Mouse (Mus musculus) heart, embryonic 15.5 days (tissue): ENCODE data around the gene Hist1h2ap. TPM values are rescaled to one million over a fixed set of nuclear protein-coding genes. Genes with fewer than 3 reads are reported as not detected.
A peak's percentile ranks its signal among the peaks of the same experiment; 100 is the strongest.
"Not testable (repeated sequence)": the region's sequence is repeated elsewhere in the genome, so short reads cannot be mapped to it uniquely, and the experiment has no call there.

Experiments
- ATAC-seq: fragments of 200-750 bp; cut with Nextera tagmentation; replicated peaks from 2 replicates; pipeline ENCODE4 v1.8.0; 2017; ENCODE audit warnings: low read depth, moderate TSS enrichment; ENCODE audit not compliant: insufficient number of reproducible peaks, insufficient read depth, low FRiP score
- H3K27ac ChIP-seq: fragments of 300-500 bp; sonication (generic); 2 replicates; pipeline ENCODE4 v1.5.1; 2015; ENCODE audit warnings: mild to moderate bottlenecking, inconsistent platforms
- H3K27me3 ChIP-seq: fragments of 300-500 bp; sonication (generic); 2 replicates; pipeline ENCODE4 v1.6.1; 2015; ENCODE audit warnings: inconsistent platforms
- H3K36me3 ChIP-seq: fragments of 300-500 bp; sonication (generic); 2 replicates; pipeline ENCODE4 v1.6.1; 2015; ENCODE audit warnings: mild to moderate bottlenecking, inconsistent platforms
- H3K4me1 ChIP-seq: fragments of 300-500 bp; sonication (generic); replicated peaks from 2 replicates; pipeline ENCODE4 v1.6.1; 2015; ENCODE audit warnings: inconsistent platforms
- H3K4me2 ChIP-seq: fragments of 300-500 bp; sonication (generic); 2 replicates; pipeline ENCODE4 v1.6.1; 2015; ENCODE audit warnings: inconsistent platforms, mild to moderate bottlenecking, moderate library complexity
- H3K4me3 ChIP-seq: fragments of 300-500 bp; sonication (generic); 2 replicates; pipeline ENCODE4 v1.5.1; 2015; ENCODE audit warnings: mild to moderate bottlenecking, inconsistent platforms
- H3K9ac ChIP-seq: fragments of 300-500 bp; sonication (generic); 2 replicates; pipeline ENCODE4 v1.6.1; 2015; ENCODE audit warnings: mild to moderate bottlenecking, inconsistent platforms
- H3K9me3 ChIP-seq: fragments of 300-500 bp; sonication (generic); replicated peaks from 2 replicates; pipeline ENCODE4 v1.6.1; 2016; ENCODE audit warnings: inconsistent platforms
- WGBS: fragments of 180-500 bp; shearing (Covaris S2); methylation state at CpG from one replicate; pipeline ENCODE4 v1.1.7; 2015; ENCODE audit warnings: mixed read lengths; 5-methylcytosine and 5-hydroxymethylcytosine counted together
- polyA plus RNA-seq: library from polyadenylated mRNA; unstranded; fragments of >200 nt; fragmentation: Nextera tagmentation; extraction: Ambion mirVana; gene quantifications from 2 replicates; pipeline ENCODE4 v1.2.1, GENCODE M21; 2015

The Hist1h2ap gene
- polyA plus RNA-seq, 1 experiment from 2014 or later: 1,424 TPM

DNA sequence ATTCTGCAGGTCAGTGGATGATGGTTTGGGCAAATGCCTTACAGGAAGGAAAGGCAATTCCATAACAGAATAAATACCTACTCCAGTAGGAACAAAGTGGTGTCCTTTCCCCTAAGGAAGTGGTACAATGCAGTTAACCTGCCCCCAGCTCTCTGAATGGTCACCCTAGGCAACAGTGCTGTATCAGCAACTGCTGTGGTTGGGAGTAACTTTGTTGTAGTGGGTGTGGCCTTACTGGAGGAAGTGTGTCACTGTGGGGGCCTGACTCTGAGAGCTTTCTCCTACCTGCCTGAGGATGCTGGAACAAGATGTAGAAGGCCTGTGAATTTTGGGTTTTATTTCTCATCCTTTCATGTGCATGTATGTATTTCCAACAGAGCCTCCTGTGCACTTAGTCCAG, 13.0 kb upstream of the Hist1h2ap start:
- H3K27ac ChIP-seq, H3K9me3 ChIP-seq, ATAC-seq, H3K4me2 ChIP-seq, H3K36me3 ChIP-seq, H3K4me3 ChIP-seq, H3K4me1 ChIP-seq, H3K9ac ChIP-seq, H3K27me3 ChIP-seq: not testable (repeated sequence)

DNA sequence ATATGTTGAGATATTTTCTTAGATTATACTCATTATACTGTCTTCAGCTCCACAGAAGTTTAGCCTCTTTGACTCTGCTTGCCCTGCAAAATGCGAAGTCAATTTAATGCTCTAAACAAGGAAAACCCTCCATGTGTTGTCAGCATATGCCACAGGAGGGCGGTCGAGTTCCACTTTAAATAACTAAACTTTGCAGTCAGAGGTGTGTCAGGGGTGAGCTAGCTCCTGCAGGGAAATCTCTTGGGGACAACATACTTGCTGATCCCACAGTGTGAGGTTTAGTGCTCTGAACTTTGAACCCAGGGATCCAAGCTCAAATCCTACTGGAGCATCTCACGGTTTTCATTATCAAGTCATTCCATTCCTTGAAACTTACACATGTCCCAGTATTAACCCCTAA, 7.2 kb upstream of the Hist1h2ap start:
- H3K4me1 ChIP-seq, H3K27me3 ChIP-seq, H3K4me2 ChIP-seq, H3K9me3 ChIP-seq, H3K36me3 ChIP-seq, H3K4me3 ChIP-seq, H3K9ac ChIP-seq, H3K27ac ChIP-seq: not testable (repeated sequence)
- ATAC-seq: peak; percentile 66
- no CpG with 5 or more reads among the region's 4 CpGs for WGBS

- not testable (repeated sequence) for H3K27me3 ChIP-seq, H3K27ac ChIP-seq, H3K9ac ChIP-seq, H3K4me1 ChIP-seq, H3K36me3 ChIP-seq, H3K9me3 ChIP-seq
- under 1% methylated on average over 28 of the region's 58 CpGs for WGBS
- peak; percentile 79 for ATAC-seq
- H3K4me2 ChIP-seq: peak within 1 kb of the TSS; percentile 52
- peak within 1 kb of the TSS; percentile 27; the same call in 1 of the 2 replicates for H3K4me3 ChIP-seq
Measured at GRCm38 (mm10) chr13:21831418-21832394, 1.6 kb downstream of the Hist1h2ap start, which contains the start of gene Hist1h4n. TSS of gene Hist1h4n (minus strand) at chr13:21832196.

DNA sequence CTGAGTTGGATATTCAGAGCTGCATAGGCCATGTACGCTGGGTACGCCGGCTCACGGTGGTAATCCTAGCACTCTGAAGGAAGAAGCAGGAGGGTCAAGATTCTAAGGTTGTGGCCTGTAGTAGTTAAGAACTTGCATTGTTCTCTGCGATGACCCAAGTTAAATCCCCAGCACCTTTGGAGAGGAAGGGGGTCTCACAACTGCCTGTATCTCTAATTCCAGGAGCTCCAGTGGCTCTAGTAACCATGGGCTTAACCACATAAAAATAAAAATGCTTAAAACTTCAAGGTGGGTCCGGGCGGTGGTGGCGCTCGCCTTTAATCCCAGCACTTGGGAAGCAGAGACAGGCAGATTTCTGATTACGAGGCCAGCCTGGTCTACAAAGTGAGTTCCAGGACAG, 3.0 kb downstream of the Hist1h2ap start:
- Histone ChIP-seq H3K27me3 (no peaks in the 10 kb centered on the region), H3K9ac (no peak overlapping the region), H3K4me1 (no peaks in the 10 kb centered on the region), H3K4me3 (no peak overlapping the region), H3K36me3 (no peaks in the 10 kb centered on the region), H3K27ac (no peak overlapping the region), H3K4me2 (no peak overlapping the region), H3K9me3 (no peaks in the 10 kb centered on the region)
- whole genome bisulfite sequencing: 88% methylated on average over 10 of the region's 10 CpGs
- ATAC-seq: no peak

- no peak overlapping the region for H3K9ac ChIP-seq
- no peak for ATAC-seq
- H3K27ac ChIP-seq: no peak overlapping the region
- H3K27me3 ChIP-seq: no peaks in the 10 kb centered on the region
- no peak overlapping the region for H3K4me3 ChIP-seq
- no peaks in the 10 kb centered on the region for H3K4me1 ChIP-seq
- H3K4me2 ChIP-seq: no peak overlapping the region
- no peaks in the 10 kb centered on the region for H3K9me3 ChIP-seq
- H3K36me3 ChIP-seq: no peaks in the 10 kb centered on the region
- 80% methylated on average over 3 of the region's 3 CpGs for WGBS
Measured at GRCm38 (mm10) chr13:21828511-21828910, 4.8 kb downstream of the Hist1h2ap start.

- not testable (repeated sequence) for H3K4me1 ChIP-seq, H3K27me3 ChIP-seq, H3K36me3 ChIP-seq, H3K4me2 ChIP-seq, H3K9ac ChIP-seq, H3K4me3 ChIP-seq, H3K27ac ChIP-seq, H3K9me3 ChIP-seq, ATAC-seq
- WGBS: 77% methylated on average over 6 of the region's 16 CpGs
Measured at GRCm38 (mm10) chr13:21820082-21820890, 13.0 kb downstream of the Hist1h2ap start.

GRCm38 (mm10) chr13:21812092-21812491, 21.2 kb downstream of the Hist1h2ap start:
- H3K36me3 ChIP-seq, H3K27me3 ChIP-seq, H3K9ac ChIP-seq, H3K9me3 ChIP-seq, H3K4me1 ChIP-seq: not testable (repeated sequence)
- 0% methylated on average over 14 of the region's 14 CpGs for WGBS
- Histone ChIP-seq H3K4me2 (peak overlapping the region; percentile 48), H3K4me3 (0 out of 2 replicates have a peak overlapping the region, but pooled peaks have one; percentile 24), H3K27ac (peak overlapping the region; percentile 37; the same call in 1 of the 2 replicates)
- peak; percentile 27; the same call in 1 of the 2 replicates for ATAC-seq

- not testable (repeated sequence) for H3K36me3 ChIP-seq, H3K9me3 ChIP-seq, H3K9ac ChIP-seq, H3K27me3 ChIP-seq, H3K4me1 ChIP-seq
- peak; percentile 62 for ATAC-seq
- no CpG with 5 or more reads among the region's 24 CpGs for WGBS
- H3K4me3 ChIP-seq: 0 out of 2 replicates have a peak within 1 kb of the TSS, but pooled peaks have one; percentile 24
- H3K27ac ChIP-seq: peak within 1 kb of the TSS; percentile 37; the same call in 1 of the 2 replicates
- peak within 1 kb of the TSS; percentile 48 for H3K4me2 ChIP-seq
Measured at GRCm38 (mm10) chr13:21811539-21811938, 21.8 kb downstream of the Hist1h2ap start, which contains the start of gene Hist1h4m. TSS of gene Hist1h4m (plus strand) at chr13:21811746.

DNA sequence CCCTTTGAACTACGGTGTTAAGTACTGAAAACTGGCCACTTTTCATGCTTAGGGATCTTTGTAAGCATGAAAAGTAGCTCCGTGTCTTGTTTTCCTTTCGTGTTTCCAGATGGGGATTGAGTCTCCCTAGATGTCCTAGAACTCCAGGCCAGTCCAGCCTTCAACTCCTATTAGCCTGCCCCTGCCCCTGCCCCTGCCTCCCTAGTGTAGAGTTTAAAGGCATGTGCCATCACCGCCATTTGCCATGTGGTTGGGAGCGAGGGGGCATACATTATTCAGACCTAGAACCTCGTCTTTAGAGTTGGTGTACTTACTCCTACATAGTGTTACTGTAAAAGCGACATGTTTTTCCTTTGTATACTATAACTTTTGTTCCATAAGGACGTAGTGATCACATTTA, 22.2 kb downstream of the Hist1h2ap start:
- H3K36me3 ChIP-seq, ATAC-seq, H3K27me3 ChIP-seq: not testable (repeated sequence)

GRCm38 (mm10) chr13:21810073-21810472, 23.2 kb downstream of the Hist1h2ap start, which contains the start of the genes Hist1h2bq and Hist1h2ao:
TSS of gene Hist1h2bq (minus strand) at chr13:21810197.
TSS of gene Hist1h2ao (plus strand) at chr13:21810465.
- not testable (repeated sequence) for H3K4me1 ChIP-seq, H3K9me3 ChIP-seq, H3K4me2 ChIP-seq, H3K36me3 ChIP-seq, H3K27ac ChIP-seq, H3K4me3 ChIP-seq, H3K9ac ChIP-seq, H3K27me3 ChIP-seq
- peak; percentile 95 for ATAC-seq
- whole genome bisulfite sequencing: no CpG with 5 or more reads among the region's 23 CpGs

More for the DNA sequence above, 22.2 kb downstream of the Hist1h2ap start:
- H3K9ac ChIP-seq, H3K9me3 ChIP-seq, H3K4me1 ChIP-seq, H3K27ac ChIP-seq, H3K4me2 ChIP-seq, H3K4me3 ChIP-seq: not testable (repeated sequence)
- no CpG with 5 or more reads among the region's 8 CpGs for WGBS

GRCm38 (mm10) chr13:21803058-21803457, 30.2 kb downstream of the Hist1h2ap start:
- not testable (repeated sequence) for H3K27ac ChIP-seq, H3K36me3 ChIP-seq, H3K27me3 ChIP-seq, H3K4me2 ChIP-seq, H3K9me3 ChIP-seq, H3K9ac ChIP-seq, ATAC-seq, H3K4me3 ChIP-seq, H3K4me1 ChIP-seq
- WGBS: no CpG with 5 or more reads among the region's 4 CpGs
